Mouse (Mus musculus): Measurements from ENCODE around the gene Ptgs1. TPM values are rescaled to one million over a fixed set of nuclear protein-coding genes. Genes with fewer than 3 reads are reported as not detected.

Ptgs1 gene
- polyA plus RNA-seq, 1 experiment from 2014 or later: 116 TPM

DNA sequence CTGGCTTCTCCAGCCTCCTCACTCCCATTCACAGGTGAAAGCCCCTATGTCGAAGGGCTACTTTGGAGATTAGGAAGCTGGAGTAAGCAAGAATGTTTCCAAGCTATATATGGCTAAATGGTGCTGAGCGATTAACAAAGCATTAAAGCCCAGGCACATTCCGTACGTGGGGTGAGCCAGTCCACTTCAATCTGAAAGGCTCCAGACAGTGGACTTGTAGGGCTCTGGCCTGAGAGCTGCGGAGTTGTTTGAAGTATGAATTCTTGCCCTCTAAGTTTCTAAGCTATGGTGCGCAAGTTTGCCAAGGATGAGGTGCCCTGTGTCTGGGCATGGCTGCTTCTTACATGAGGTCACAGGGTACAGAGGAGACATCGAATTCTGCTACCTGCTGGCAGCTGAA is 6.1 kb upstream of the Ptgs1 start:
- DNase-seq (ENCODE audit: low spot score): peak; percentile 64
- peak; percentile 88 for ATAC-seq
- H3K4me3 ChIP-seq (ENCODE audit: low read depth, low read length): no peak overlapping the region
- no peaks in the 10 kb centered on the region for H3K27me3 ChIP-seq (replicated peaks; ENCODE audit: insufficient read depth, low read length)
- TF ChIP-seq EP300 (IDR thresholded peaks at IDR 0.05): peak; percentile 86
- no peak for TF ChIP-seq CTCF (IDR thresholded peaks at IDR 0.05)
- WGBS: 52% methylated on average over 7 of the region's 7 CpGs
- no peaks in the 10 kb centered on the region for H3K9me3 ChIP-seq (ENCODE audit: low read length)
- H3K4me1 ChIP-seq (ENCODE audit: insufficient read depth, low read depth, low read length): no peaks in the 10 kb centered on the region
- H3K36me3 ChIP-seq (ENCODE audit: insufficient read depth, low read length): no peaks in the 10 kb centered on the region
- H3K27ac ChIP-seq (ENCODE audit: low read length): peak overlapping the region; percentile 16; the same call in 1 of the 2 replicates
- no peak overlapping the region for H3K4me2 ChIP-seq (replicated peaks; ENCODE audit: low read depth, low read length)
- H3K9ac ChIP-seq (replicated peaks; ENCODE audit: low read depth): no peak overlapping the region

DNA sequence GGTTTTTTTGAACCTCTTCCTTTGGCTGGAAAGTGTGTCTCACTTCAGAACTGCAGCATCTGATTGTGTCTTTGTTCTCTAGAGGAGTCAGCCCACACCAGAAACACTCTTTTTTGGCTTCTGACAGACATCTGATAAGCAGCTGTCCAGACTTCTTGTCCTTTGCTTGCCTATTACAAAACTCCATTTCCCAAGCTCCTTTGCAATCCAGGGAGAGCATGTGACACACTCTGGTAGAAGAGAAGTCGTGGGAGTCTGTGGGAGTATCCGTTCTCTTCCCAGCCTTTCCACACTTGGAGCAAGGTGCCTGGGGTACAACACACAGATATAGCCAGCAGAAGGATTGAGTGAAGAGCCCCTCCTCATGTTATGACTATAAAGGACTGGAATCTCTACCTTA is 5.6 kb upstream of the Ptgs1 start:
- H3K4me1 ChIP-seq (ENCODE audit: insufficient read depth, low read depth, low read length): no peaks in the 10 kb centered on the region
- H3K9me3 ChIP-seq (ENCODE audit: low read length): no peaks in the 10 kb centered on the region
- H3K27ac ChIP-seq (ENCODE audit: low read length): peak overlapping the region; percentile 16; the same call in 1 of the 2 replicates
- H3K4me2 ChIP-seq (replicated peaks; ENCODE audit: low read depth, low read length): no peak overlapping the region
- no peak overlapping the region for H3K9ac ChIP-seq (replicated peaks; ENCODE audit: low read depth)
- 14% methylated on average over 2 of the region's 2 CpGs for WGBS
- no peak overlapping the region for H3K4me3 ChIP-seq (ENCODE audit: low read depth, low read length)
- DNase-seq (ENCODE audit: low spot score): peak; percentile 74
- H3K27me3 ChIP-seq (replicated peaks; ENCODE audit: insufficient read depth, low read length): no peaks in the 10 kb centered on the region
- peak; percentile 68 for ATAC-seq
- TF ChIP-seq CTCF (IDR thresholded peaks at IDR 0.05): no peak
- 0 out of 2 replicates have a peak, but pooled peaks have one; percentile 23 for TF ChIP-seq EP300 (IDR thresholded peaks at IDR 0.05)
- H3K36me3 ChIP-seq (ENCODE audit: insufficient read depth, low read length): no peaks in the 10 kb centered on the region

- no peaks in the 10 kb centered on the region for H3K36me3 ChIP-seq (ENCODE audit: insufficient read depth, low read length)
- WGBS: 11% methylated on average over 8 of the region's 10 CpGs
- no peak for TF ChIP-seq EP300 (IDR thresholded peaks at IDR 0.05)
- no peak for TF ChIP-seq CTCF (IDR thresholded peaks at IDR 0.05)
- H3K9ac ChIP-seq (replicated peaks; ENCODE audit: low read depth): peak overlapping the region; percentile 55
- H3K9me3 ChIP-seq (ENCODE audit: low read length): no peaks in the 10 kb centered on the region
- H3K4me3 ChIP-seq (ENCODE audit: low read depth, low read length): peak overlapping the region; percentile 55
- peaks cover 32% of the 10 kb centered on the region; the same call in 1 of the 2 replicates for H3K4me1 ChIP-seq (ENCODE audit: insufficient read depth, low read depth, low read length)
- no peaks in the 10 kb centered on the region for H3K27me3 ChIP-seq (replicated peaks; ENCODE audit: insufficient read depth, low read length)
- peak overlapping the region; percentile 89 for H3K4me2 ChIP-seq (replicated peaks; ENCODE audit: low read depth, low read length)
- H3K27ac ChIP-seq (ENCODE audit: low read length): peak overlapping the region; percentile 74
- no peak for DNase-seq (ENCODE audit: low spot score)
- ATAC-seq: 0 out of 2 replicates have a peak, but pooled peaks have one; percentile 2
These were observed 741 bp downstream of the Ptgs1 start for GRCm38 (mm10) chr2:36230967-36231366.

- peak; percentile 65 for DNase-seq (ENCODE audit: low spot score)
- peak overlapping the region; percentile 66; the same call in 1 of the 2 replicates for H3K27ac ChIP-seq (ENCODE audit: low read length)
- no peaks in the 10 kb centered on the region for H3K27me3 ChIP-seq (replicated peaks; ENCODE audit: insufficient read depth, low read length)
- peak; percentile 35 for ATAC-seq
- H3K36me3 ChIP-seq (ENCODE audit: insufficient read depth, low read length): peaks cover 5% of the 10 kb centered on the region; the same call in 1 of the 2 replicates
- H3K9ac ChIP-seq (replicated peaks; ENCODE audit: low read depth): no peak overlapping the region
- 0 out of 2 replicates have a peak overlapping the region, but pooled peaks have one; percentile 5 for H3K4me2 ChIP-seq (replicated peaks; ENCODE audit: low read depth, low read length)
- no peaks in the 10 kb centered on the region for H3K9me3 ChIP-seq (ENCODE audit: low read length)
- H3K4me1 ChIP-seq (ENCODE audit: insufficient read depth, low read depth, low read length): peaks cover 42% of the 10 kb centered on the region
- no peak overlapping the region for H3K4me3 ChIP-seq (ENCODE audit: low read depth, low read length)
- 30% methylated on average over 7 of the region's 7 CpGs for WGBS
- TF ChIP-seq EP300 (IDR thresholded peaks at IDR 0.05) (no peak), CTCF (IDR thresholded peaks at IDR 0.05) (peak; percentile 35)
These were observed 4.5 kb downstream of the Ptgs1 start for GRCm38 (mm10) chr2:36234526-36235368.

GRCm38 (mm10) chr2:36235917-36236316 is 5.7 kb downstream of the Ptgs1 start:
- no peaks in the 10 kb centered on the region for H3K27me3 ChIP-seq (replicated peaks; ENCODE audit: insufficient read depth, low read length)
- H3K27ac ChIP-seq (ENCODE audit: low read length): peak overlapping the region; percentile 66
- peaks cover 41% of the 10 kb centered on the region for H3K4me1 ChIP-seq (ENCODE audit: insufficient read depth, low read depth, low read length)
- no peaks in the 10 kb centered on the region for H3K9me3 ChIP-seq (ENCODE audit: low read length)
- TF ChIP-seq CTCF (IDR thresholded peaks at IDR 0.05) (no peak), EP300 (IDR thresholded peaks at IDR 0.05) (no peak)
- 5% methylated on average over 4 of the region's 4 CpGs for WGBS
- ATAC-seq (peak; percentile 47), DNase-seq (ENCODE audit: low spot score) (peak; percentile 78)
- 0 out of 2 replicates have a peak overlapping the region, but pooled peaks have one; percentile 5 for H3K4me2 ChIP-seq (replicated peaks; ENCODE audit: low read depth, low read length)
- peaks cover 11% of the 10 kb centered on the region; the same call in 1 of the 2 replicates for H3K36me3 ChIP-seq (ENCODE audit: insufficient read depth, low read length)
- H3K9ac ChIP-seq (replicated peaks; ENCODE audit: low read depth): no peak overlapping the region
- H3K4me3 ChIP-seq (ENCODE audit: low read depth, low read length): no peak overlapping the region

GRCm38 (mm10) chr2:36236889-36237288 is 6.7 kb downstream of the Ptgs1 start:
- Histone ChIP-seq H3K27ac (ENCODE audit: low read length) (peak overlapping the region; percentile 66; the same call in 1 of the 2 replicates), H3K9me3 (ENCODE audit: low read length) (no peaks in the 10 kb centered on the region), H3K27me3 (replicated peaks; ENCODE audit: insufficient read depth, low read length) (no peaks in the 10 kb centered on the region), H3K9ac (replicated peaks; ENCODE audit: low read depth) (no peak overlapping the region), H3K4me2 (replicated peaks; ENCODE audit: low read depth, low read length) (no peak overlapping the region), H3K4me3 (ENCODE audit: low read depth, low read length) (no peak overlapping the region), H3K36me3 (ENCODE audit: insufficient read depth, low read length) (peaks cover 14% of the 10 kb centered on the region; the same call in 1 of the 2 replicates), H3K4me1 (ENCODE audit: insufficient read depth, low read depth, low read length) (peaks cover 32% of the 10 kb centered on the region)
- no peak for ATAC-seq
- 68% methylated on average over 5 of the region's 5 CpGs for WGBS
- DNase-seq (ENCODE audit: low spot score): no peak
- TF ChIP-seq CTCF (IDR thresholded peaks at IDR 0.05) (no peak), EP300 (IDR thresholded peaks at IDR 0.05) (no peak)
